Mouse (Mus musculus) spleen, adult 2 months (tissue): ENCODE data around the gene Natd1. TPM values are rescaled to one million over a fixed set of nuclear protein-coding genes. Genes with fewer than 3 reads are reported as not detected.

Source experiments
- DNase-seq, 2 experiments: peaks; one replicate each; pipeline versions ENCODE4 v3.0.0 to v3.0.0-alpha.2; 2012 to 2021; ENCODE audit warnings: low spot score in 2 of 2, low read depth in 1 of 2
- H3K27ac ChIP-seq: fragments of 200-500 bp; 2 replicates; pipeline ENCODE4 v1.5.1; 2012; ENCODE audit warnings: low read length, inconsistent platforms; ENCODE audit not compliant: insufficient read depth
- H3K27me3 ChIP-seq: fragments of 200-500 bp; 2 replicates; pipeline ENCODE4 v1.6.1; 2012; ENCODE audit warnings: mild to moderate bottlenecking, moderate library complexity, low read length, inconsistent platforms; ENCODE audit not compliant: control insufficient read depth, insufficient read depth
- H3K36me3 ChIP-seq: fragments of 200-500 bp; 2 replicates; pipeline ENCODE4 v1.6.1; 2012; ENCODE audit warnings: mild to moderate bottlenecking, low read length, inconsistent platforms; ENCODE audit not compliant: control insufficient read depth, insufficient read depth
- H3K4me1 ChIP-seq: fragments of 200-500 bp; 2 replicates; pipeline ENCODE4 v1.6.1; 2011; ENCODE audit warnings: inconsistent platforms; ENCODE audit not compliant: control insufficient read depth, insufficient read depth, insufficient read length
- H3K4me3 ChIP-seq: fragments of 200-500 bp; 2 replicates; pipeline ENCODE4 v1.5.1; 2011; ENCODE audit warnings: mild to moderate bottlenecking, inconsistent platforms; ENCODE audit not compliant: insufficient read depth, insufficient read length; ENCODE audit errors: extremely low read depth
- CTCF ChIP-seq: fragments of 200-500 bp; IDR thresholded peaks from 2 replicates; pipeline ENCODE4 v1.5.1; 2011; ENCODE audit warnings: mild to moderate bottlenecking, inconsistent platforms; ENCODE audit not compliant: insufficient read depth, insufficient read length, insufficient replicate concordance; ENCODE audit errors: extremely low read depth
- POLR2A ChIP-seq: fragments of 200-500 bp; IDR thresholded peaks from 2 replicates; pipeline ENCODE4 v1.6.1; 2011; ENCODE audit warnings: low read depth, low read length, inconsistent platforms
- WGBS: fragments of 180-500 bp; shearing (Covaris S2); methylation state at CpG from one replicate; pipeline ENCODE4 v1.1.7; 2018; 5-methylcytosine and 5-hydroxymethylcytosine counted together
- polyA plus RNA-seq: library from polyadenylated mRNA; depleted of rRNA; stranded (reverse); fragments of >200 nt; gene quantifications from 2 replicates; pipeline ENCODE4 v1.2.3, GENCODE M21; 2012; rRNA removed

Natd1 gene
- polyA plus RNA-seq, 1 experiment = 23.2 TPM

DNA sequence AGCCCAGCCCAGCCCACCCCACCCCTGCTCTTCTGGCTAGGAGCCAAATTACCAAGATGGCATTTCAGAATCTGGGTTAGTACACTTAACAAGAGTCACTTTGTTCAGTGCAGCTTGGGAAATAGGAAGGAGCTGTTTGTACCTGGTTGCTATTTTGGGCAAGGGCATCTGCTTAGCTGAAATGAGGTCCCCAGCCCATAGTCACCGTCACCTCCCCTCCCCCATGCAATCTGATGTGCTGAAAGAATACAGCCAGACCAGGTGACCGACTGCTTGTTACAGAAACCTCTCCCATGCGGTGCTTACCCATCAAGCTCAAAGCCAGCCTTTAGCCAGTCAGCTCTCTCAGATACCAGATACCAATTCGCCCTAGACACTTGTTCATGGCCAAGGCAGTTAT is 51.4 kb downstream of the Natd1 start:
- no peak overlapping the region for H3K4me3 ChIP-seq
- peaks cover 19% of the 10 kb centered on the region for H3K36me3 ChIP-seq
- 91% methylated on average over 4 of the region's 4 CpGs for WGBS
- no peak for DNase-seq
- TF ChIP-seq POLR2A = no peak
- no peak for TF ChIP-seq CTCF
- H3K27ac ChIP-seq = no peak overlapping the region
- H3K27me3 ChIP-seq = no peaks in the 10 kb centered on the region
- H3K4me1 ChIP-seq = no peaks in the 10 kb centered on the region

DNA sequence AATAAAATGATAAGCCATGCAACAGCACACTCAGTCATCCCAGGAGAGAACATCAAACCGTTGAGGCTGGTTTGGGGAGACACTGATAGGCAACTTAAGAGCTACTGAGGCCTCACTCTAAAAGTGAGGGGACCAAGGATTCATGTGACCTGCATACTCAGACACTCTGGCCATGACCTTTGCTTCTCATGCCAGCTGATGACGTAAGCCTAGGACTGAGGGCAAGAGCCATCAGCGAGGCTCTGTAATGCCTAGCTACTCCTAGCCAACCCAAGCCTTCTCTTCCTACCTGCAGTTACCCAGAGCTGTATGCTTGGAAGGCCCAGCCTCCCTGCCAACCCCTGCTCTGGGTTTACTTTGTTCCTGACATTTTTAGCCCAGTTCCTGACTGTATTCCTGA is 52.6 kb downstream of the Natd1 start:
- DNase-seq = no peak
- Histone ChIP-seq H3K36me3 (peaks cover 23% of the 10 kb centered on the region), H3K27me3 (no peaks in the 10 kb centered on the region), H3K4me3 (no peak overlapping the region), H3K27ac (no peak overlapping the region), H3K4me1 (no peaks in the 10 kb centered on the region)
- no peak for TF ChIP-seq CTCF
- 80% methylated on average over 3 of the region's 3 CpGs for WGBS

DNA sequence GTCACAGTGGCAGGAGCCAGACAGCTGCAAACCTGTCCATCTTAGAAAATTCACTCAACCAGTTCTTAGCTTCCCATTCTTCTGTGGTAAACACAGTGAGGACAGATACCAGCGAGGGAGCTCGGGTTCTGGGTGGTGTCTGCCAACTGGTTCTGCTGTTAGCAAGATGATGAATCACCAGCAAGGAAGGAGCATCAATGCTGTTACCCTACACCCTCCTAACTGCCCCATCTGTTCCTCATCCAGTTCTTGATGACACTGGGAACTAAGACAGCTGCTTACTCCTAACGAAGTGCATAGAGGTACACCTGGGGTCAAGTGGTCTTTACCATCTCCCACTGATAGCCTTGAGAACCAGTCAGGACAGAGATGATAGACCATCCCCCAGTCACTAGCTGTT is 58.0 kb downstream of the Natd1 start:
- H3K36me3 ChIP-seq = peaks cover 28% of the 10 kb centered on the region
- no peaks in the 10 kb centered on the region for H3K4me1 ChIP-seq
- no peak for DNase-seq
- H3K27me3 ChIP-seq = no peaks in the 10 kb centered on the region
- H3K27ac ChIP-seq = no peak overlapping the region
- H3K4me3 ChIP-seq = no peak overlapping the region
- WGBS = 82% methylated on average over 3 of the region's 3 CpGs
- TF ChIP-seq POLR2A (no peak), CTCF (no peak)

Other genes starting within 250 kb of the Natd1 start
- 38.6 and 50.7 TPM in 2 replicates for gene Llgl1, start 215.0 kb downstream of the Natd1 start, polyA plus RNA-seq
- 164 and 199 TPM in 2 replicates for gene Flii, start 187.5 kb downstream of the Natd1 start, polyA plus RNA-seq
- gene Mief2, start 186.4 kb downstream of the Natd1 start, polyA plus RNA-seq = 12.8 and 14.6 TPM in 2 replicates
- gene Top3a, start 137.4 kb downstream of the Natd1 start, polyA plus RNA-seq = 7.3 and 9.5 TPM in 2 replicates
- 12.2 and 12.5 TPM in 2 replicates for gene Smcr8, start 137.2 kb downstream of the Natd1 start, polyA plus RNA-seq
- gene Shmt1, start 103.0 kb downstream of the Natd1 start, polyA plus RNA-seq = 7.8 and 9.6 TPM in 2 replicates
- 5.6 and 6.0 TPM in 2 replicates for gene Dhrs7b, start 84.1 kb downstream of the Natd1 start, polyA plus RNA-seq
- gene Tmem11, start 35.5 kb downstream of the Natd1 start, polyA plus RNA-seq = 32.5 and 37.8 TPM in 2 replicates
- 22.0 and 23.2 TPM in 2 replicates for gene Map2k3, start 17.3 kb upstream of the Natd1 start, polyA plus RNA-seq
- 0.06 TPM in 2 replicates for gene Kcnj12, start 107.8 kb upstream of the Natd1 start, polyA plus RNA-seq
- gene Tnfrsf13b, start 212.0 kb upstream of the Natd1 start, polyA plus RNA-seq = 221 and 304 TPM in 2 replicates